Mouse (Mus musculus) heart, adult 9 months (tissue): ENCODE measurements around the gene Thap7.
"Not testable (repeated sequence)": the region's sequence is repeated elsewhere in the genome, so short reads cannot be mapped to it uniquely, and the experiment has no call there.

Experiments
- DNase-seq, 2 experiments: peaks; one replicate each; pipeline ENCODE4 v3.0.0; 2022; ENCODE audit warnings: low spot score in 2 of 2

Thap7 gene

DNA sequence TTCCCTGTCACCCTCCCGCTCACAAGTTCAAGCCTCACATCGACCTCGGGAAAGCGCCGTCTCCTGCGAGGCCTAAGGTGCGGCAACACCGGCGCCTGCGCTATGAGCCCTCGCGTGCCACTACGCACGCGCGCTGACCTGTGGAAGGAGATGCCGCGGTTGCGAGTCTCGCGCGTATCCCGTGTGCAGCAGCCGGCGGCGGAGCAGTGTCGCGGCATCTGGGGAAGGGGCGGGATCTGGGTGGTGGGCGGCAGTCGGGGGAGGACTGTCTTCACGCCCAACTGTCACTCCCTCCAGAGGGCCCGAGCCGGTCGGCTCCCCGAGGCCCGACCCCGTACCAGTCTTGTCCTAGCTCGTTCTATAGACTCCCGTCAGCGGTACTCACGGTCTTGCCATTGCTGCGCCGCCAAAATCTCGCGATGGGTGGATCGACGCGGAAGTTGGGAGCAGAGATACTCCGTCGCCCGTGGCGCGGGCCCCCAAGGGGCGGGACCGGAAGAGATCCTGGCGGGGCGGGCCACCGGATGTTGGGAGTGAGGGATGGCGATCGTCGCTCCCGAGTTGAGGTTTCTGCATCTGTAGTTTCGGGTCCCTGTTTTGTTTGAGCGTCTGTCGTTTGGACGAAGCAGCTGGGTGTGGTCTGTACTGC is at the start of gene Thap7:
Thap7 (minus strand) TSS at position 497 of the 649 bp plus-strand sequence.
- peak; percentile 93 to 95 for DNase-seq

- DNase-seq = no peak
These were observed 45.9 kb upstream of the Thap7 start for GRCm38 (mm10) chr16:17576825-17577215.

GRCm38 (mm10) chr16:17575870-17576824 is 45.2 kb upstream of the Thap7 start:
- DNase-seq = peak in 1 of 2 experiments; percentile 31

- DNase-seq = no peak
These were observed 35.2 kb upstream of the Thap7 start for GRCm38 (mm10) chr16:17566186-17566585.

GRCm38 (mm10) chr16:17564771-17565170 is 33.8 kb upstream of the Thap7 start:
- DNase-seq = no peak

- no peak for DNase-seq
These were observed 33.3 kb upstream of the Thap7 start for GRCm38 (mm10) chr16:17564221-17564620.

- no peak for DNase-seq
These were observed 32.6 kb upstream of the Thap7 start for GRCm38 (mm10) chr16:17563580-17563979.

GRCm38 (mm10) chr16:17561751-17562208 is 30.8 kb upstream of the Thap7 start, which contains the start of gene P2rx6:
P2rx6 (plus strand) TSS chr16:17561885.
- peak; percentile 67 to 69 for DNase-seq

- peak; percentile 70 to 74 for DNase-seq
These were observed 30.3 kb upstream of the Thap7 start, which contains the start of gene Lrrc74b for GRCm38 (mm10) chr16:17561128-17561750. Lrrc74b (minus strand) TSS chr16:17561247.

DNA sequence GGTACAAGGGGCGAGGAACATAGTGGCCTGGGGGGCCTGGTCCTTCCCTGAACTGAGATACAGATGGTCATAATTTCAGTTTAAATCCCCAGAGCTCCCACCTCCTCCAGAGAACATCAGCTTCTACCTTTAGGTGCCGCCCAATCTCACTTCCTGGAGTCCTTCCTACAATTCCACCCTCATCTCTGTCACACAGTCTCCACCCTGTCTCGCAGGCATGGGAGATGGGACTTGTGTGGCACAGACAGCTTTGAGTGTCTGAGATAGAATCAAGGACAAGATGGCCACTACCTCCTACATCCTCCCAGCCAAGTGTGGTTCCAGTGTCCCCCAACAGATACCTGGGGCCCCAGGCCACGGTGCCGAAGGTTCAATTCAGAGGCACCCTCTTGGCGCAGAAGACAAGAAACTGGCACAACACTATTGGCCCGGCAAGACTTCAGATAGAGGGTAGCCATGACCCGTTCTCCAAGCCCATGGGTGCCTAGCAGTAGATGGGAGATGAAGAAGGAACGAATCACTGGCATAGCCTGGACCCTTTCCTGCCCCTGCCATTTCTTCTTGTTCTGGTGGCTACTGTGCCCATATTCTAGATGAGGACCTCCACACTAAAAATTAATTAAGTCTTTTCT is 28.6 kb upstream of the Thap7 start:
- no peak for DNase-seq

- DNase-seq = no peak
These were observed 27.9 kb upstream of the Thap7 start for GRCm38 (mm10) chr16:17558811-17559210.

DNA sequence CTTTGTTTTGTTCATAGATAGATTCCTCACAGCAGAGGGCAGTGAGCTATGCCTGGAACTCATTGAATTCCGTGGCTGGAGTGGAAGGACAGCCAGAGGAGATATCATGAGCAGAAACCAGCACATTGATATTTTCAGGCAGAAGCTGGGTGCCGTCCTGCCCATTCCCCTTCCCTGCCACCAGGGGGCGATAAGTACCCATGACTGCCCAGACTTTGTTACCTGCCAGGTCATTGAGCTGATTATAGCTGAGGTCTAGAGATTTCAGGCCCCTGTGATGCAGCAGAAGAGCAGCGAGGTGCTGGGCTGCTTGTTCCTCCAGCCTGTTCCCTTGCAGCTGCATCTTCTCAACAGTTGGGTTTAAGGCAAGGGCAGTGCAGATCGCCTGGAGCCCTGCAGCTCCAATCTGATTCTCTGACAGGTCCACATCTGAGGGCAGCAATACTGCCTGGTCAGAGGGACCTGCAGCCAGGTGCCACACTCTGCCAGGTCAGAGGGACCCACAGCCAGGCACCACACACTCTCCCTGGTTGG is 27.1 kb upstream of the Thap7 start:
- peak; percentile 34 to 72 for DNase-seq

DNA sequence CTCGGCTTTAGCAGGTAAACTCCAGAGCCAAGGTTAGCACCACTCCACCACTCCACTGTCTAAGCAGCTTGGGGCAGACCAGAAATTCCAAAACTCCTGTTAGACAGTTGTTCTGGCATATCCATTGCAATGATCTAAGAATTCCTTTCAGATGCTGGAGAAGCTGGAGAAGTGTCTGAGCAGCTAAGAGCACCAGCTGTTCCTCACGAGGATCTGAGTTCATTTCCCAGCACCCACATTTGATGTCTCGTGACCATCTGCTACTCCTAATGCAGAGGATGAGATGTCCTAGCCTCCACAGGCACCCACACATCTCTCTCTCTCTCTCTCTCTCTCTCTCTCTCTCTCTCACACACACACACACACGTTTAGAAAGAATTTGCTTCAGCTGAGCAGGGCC is 26.0 kb upstream of the Thap7 start:
- no peak for DNase-seq

- no peak for DNase-seq
These were observed 25.2 kb upstream of the Thap7 start for GRCm38 (mm10) chr16:17556180-17556579.

DNA sequence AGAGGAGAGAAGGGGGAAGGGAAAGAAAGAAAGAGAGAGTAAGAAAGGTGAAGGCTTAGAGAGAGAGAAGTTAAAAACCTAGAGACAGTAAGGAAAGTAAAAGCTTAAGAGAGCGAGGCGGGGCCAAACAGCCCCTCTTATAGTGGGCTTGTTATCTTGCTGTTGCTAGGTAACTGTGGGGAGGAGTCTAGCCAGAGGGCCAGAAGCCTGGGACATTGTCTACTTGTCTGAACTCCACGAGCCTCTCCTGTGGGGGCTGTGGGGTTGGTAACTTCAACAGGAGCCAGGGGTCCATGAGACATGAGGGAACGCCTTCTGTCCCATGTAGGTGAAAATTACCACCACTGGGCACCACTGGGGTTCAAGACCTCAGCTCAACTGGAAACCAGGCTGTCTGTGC is 23.8 kb upstream of the Thap7 start:
- DNase-seq = not testable (repeated sequence)

GRCm38 (mm10) chr16:17553910-17554685 is 23.2 kb upstream of the Thap7 start:
- peak; percentile 19 to 31 for DNase-seq

- no peak for DNase-seq
These were observed 21.9 kb upstream of the Thap7 start for GRCm38 (mm10) chr16:17552837-17553236.

DNA sequence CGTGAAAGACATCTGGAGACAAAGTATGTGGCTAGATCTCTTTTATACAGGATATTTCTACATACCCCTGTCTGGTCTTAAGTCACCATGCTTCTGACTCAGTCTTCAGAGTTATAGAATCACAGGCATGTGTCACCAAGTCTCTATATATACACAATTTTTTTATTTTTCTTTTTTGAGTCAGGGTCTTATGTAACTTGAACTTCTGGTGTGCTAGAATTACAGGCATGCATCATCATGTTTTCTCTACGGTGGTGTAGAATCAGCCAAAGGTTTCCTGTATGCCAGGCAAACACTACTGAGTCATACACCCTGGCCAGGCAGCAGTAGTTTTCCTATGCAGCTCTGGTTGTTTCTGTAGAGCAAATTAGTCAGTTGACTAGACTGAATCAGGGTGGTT is 11.7 kb upstream of the Thap7 start:
- no peak for DNase-seq

GRCm38 (mm10) chr16:17536584-17536983 is 5.6 kb upstream of the Thap7 start:
- no peak for DNase-seq

DNA sequence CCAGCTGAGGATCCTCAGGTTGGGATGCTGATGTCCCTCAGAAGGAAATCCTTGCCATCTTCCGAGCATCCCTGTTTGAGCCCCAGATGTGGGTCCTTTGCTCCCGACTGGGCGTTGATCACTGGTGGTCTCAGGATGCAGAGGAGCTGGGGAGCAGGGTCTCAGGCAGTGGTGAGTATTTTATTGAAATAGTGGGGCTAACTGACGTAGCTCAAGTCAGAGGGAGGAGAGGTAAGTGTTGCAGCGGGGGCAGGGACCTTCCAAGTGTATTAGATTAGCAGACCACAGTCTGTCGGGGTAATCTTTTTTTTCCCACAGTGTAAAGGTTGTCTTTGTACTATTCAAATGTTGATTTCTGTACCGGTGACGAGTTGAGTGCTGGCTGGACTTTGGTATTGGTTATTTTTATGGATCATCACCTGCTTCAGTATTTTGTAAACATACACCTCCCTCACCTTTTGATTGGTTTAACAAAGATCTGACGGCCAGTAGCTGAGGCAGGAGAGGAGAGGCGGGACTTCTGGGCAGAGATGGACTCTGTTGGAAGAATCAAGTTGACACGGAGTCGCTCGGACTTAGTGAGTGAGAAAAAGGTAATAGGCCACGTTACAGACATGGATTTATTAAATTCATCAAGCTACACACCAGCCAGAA is 1.9 kb upstream of the Thap7 start:
- DNase-seq = no peak
